Mouse (Mus musculus) stomach, embryonic 15.5 days (tissue): ENCODE measurements around the gene Utp6. TPM values are rescaled to one million over a fixed set of nuclear protein-coding genes. Genes with fewer than 3 reads are reported as not detected.
A peak's percentile ranks its signal among the peaks of the same experiment; 100 is the strongest.

Source experiments
- ATAC-seq: fragments of 200-750 bp; cut with Nextera tagmentation; 2 replicates; pipeline ENCODE4 v1.8.0; 2017; ENCODE audit warnings: low read depth, moderate number of reproducible peaks, moderate TSS enrichment; ENCODE audit not compliant: insufficient read depth, low FRiP score
- H3K27ac ChIP-seq: fragments of 300-500 bp; sonication (generic); 2 replicates; pipeline ENCODE4 v1.5.1; 2015; ENCODE audit warnings: mild to moderate bottlenecking, inconsistent platforms
- H3K27me3 ChIP-seq: fragments of 300-500 bp; sonication (generic); replicated peaks from 2 replicates; pipeline ENCODE4 v1.6.1; 2015; ENCODE audit warnings: inconsistent platforms
- H3K36me3 ChIP-seq: fragments of 300-500 bp; sonication (generic); 2 replicates; pipeline ENCODE4 v1.6.1; 2015; ENCODE audit warnings: inconsistent platforms
- H3K4me1 ChIP-seq: fragments of 300-500 bp; sonication (generic); 2 replicates; pipeline ENCODE4 v1.6.1; 2015; ENCODE audit warnings: inconsistent platforms
- H3K4me2 ChIP-seq: fragments of 300-500 bp; sonication (generic); 2 replicates; pipeline ENCODE4 v1.6.1; 2015; ENCODE audit warnings: mild to moderate bottlenecking, inconsistent platforms
- H3K4me3 ChIP-seq: fragments of 300-500 bp; sonication (generic); replicated peaks from 2 replicates; pipeline ENCODE4 v1.5.1; 2015; ENCODE audit warnings: inconsistent platforms
- H3K9ac ChIP-seq: fragments of 300-500 bp; sonication (generic); 2 replicates; pipeline ENCODE4 v1.6.1; 2015; ENCODE audit warnings: inconsistent platforms
- H3K9me3 ChIP-seq: fragments of 300-500 bp; sonication (generic); 2 replicates; pipeline ENCODE4 v1.6.1; 2016; ENCODE audit warnings: inconsistent platforms
- WGBS: fragments of 180-500 bp; shearing (Covaris S2); methylation state at CpG from one replicate; pipeline ENCODE4 v1.1.7; 2015; 5-methylcytosine and 5-hydroxymethylcytosine counted together
- polyA plus RNA-seq: library from polyadenylated mRNA; unstranded; fragments of >200 nt; fragmentation: Nextera tagmentation; extraction: Ambion mirVana; gene quantifications from 2 replicates; pipeline ENCODE4 v1.2.1, GENCODE M21; 2015

Utp6 gene
- polyA plus RNA-seq, 1 experiment from 2014 or later: 41.9 TPM

- Histone ChIP-seq H3K4me1 (no peaks in the 10 kb centered on the region), H3K4me2 (no peak overlapping the region), H3K36me3 (no peaks in the 10 kb centered on the region), H3K27ac (no peak overlapping the region), H3K27me3 (no peaks in the 10 kb centered on the region), H3K4me3 (no peak overlapping the region), H3K9me3 (no peaks in the 10 kb centered on the region), H3K9ac (no peak overlapping the region)
- 82% methylated on average over 6 of the region's 6 CpGs for whole genome bisulfite sequencing
- ATAC-seq: no peak
These were observed 61.0 kb downstream of the Utp6 start for GRCm38 (mm10) chr11:79901146-79901545.

- no peak overlapping the region for H3K4me3 ChIP-seq
- no peak overlapping the region for H3K27ac ChIP-seq
- no peak for ATAC-seq
- 94% methylated on average over 6 of the region's 6 CpGs for WGBS
- no peaks in the 10 kb centered on the region for H3K36me3 ChIP-seq
- no peaks in the 10 kb centered on the region for H3K4me1 ChIP-seq
- H3K4me2 ChIP-seq: no peak overlapping the region
- H3K9me3 ChIP-seq: no peaks in the 10 kb centered on the region
- H3K9ac ChIP-seq: no peak overlapping the region
- no peaks in the 10 kb centered on the region for H3K27me3 ChIP-seq
These were observed 69.9 kb downstream of the Utp6 start for GRCm38 (mm10) chr11:79892259-79892658.

- no peaks in the 10 kb centered on the region for H3K36me3 ChIP-seq
- no peaks in the 10 kb centered on the region for H3K27me3 ChIP-seq
- no peak for ATAC-seq
- H3K9ac ChIP-seq: no peak overlapping the region
- 90% methylated on average over 2 of the region's 2 CpGs for whole genome bisulfite sequencing
- H3K27ac ChIP-seq: no peak overlapping the region
- H3K9me3 ChIP-seq: no peaks in the 10 kb centered on the region
- no peak overlapping the region for H3K4me2 ChIP-seq
- no peaks in the 10 kb centered on the region for H3K4me1 ChIP-seq
- no peak overlapping the region for H3K4me3 ChIP-seq
These were observed 71.4 kb downstream of the Utp6 start for GRCm38 (mm10) chr11:79890822-79891221.

- Histone ChIP-seq H3K36me3 (no peaks in the 10 kb centered on the region), H3K4me2 (no peak overlapping the region), H3K27me3 (no peaks in the 10 kb centered on the region), H3K9ac (no peak overlapping the region), H3K9me3 (no peaks in the 10 kb centered on the region), H3K4me1 (no peaks in the 10 kb centered on the region), H3K4me3 (no peak overlapping the region), H3K27ac (no peak overlapping the region)
- ATAC-seq: no peak
- 88% methylated on average over 1 of the region's 1 CpGs for WGBS
These were observed 75.2 kb downstream of the Utp6 start for GRCm38 (mm10) chr11:79886961-79887360.

- Histone ChIP-seq H3K36me3 (no peaks in the 10 kb centered on the region), H3K4me3 (no peak overlapping the region), H3K9me3 (no peaks in the 10 kb centered on the region), H3K9ac (no peak overlapping the region), H3K27me3 (no peaks in the 10 kb centered on the region), H3K4me1 (no peaks in the 10 kb centered on the region), H3K27ac (no peak overlapping the region), H3K4me2 (no peak overlapping the region)
- 92% methylated on average over 1 of the region's 1 CpGs for WGBS
- ATAC-seq: no peak
These were observed 75.8 kb downstream of the Utp6 start for GRCm38 (mm10) chr11:79886395-79886794.

- H3K4me3 ChIP-seq: no peak overlapping the region
- 58% methylated on average over 13 of the region's 13 CpGs for WGBS
- no peaks in the 10 kb centered on the region for H3K4me1 ChIP-seq
- H3K27me3 ChIP-seq: no peaks in the 10 kb centered on the region
- no peak overlapping the region for H3K4me2 ChIP-seq
- no peaks in the 10 kb centered on the region for H3K9me3 ChIP-seq
- H3K36me3 ChIP-seq: no peaks in the 10 kb centered on the region
- ATAC-seq: peak; percentile 73
- no peak overlapping the region for H3K9ac ChIP-seq
- H3K27ac ChIP-seq: peak overlapping the region; percentile 48; the same call in 1 of the 2 replicates
These were observed 76.3 kb downstream of the Utp6 start for GRCm38 (mm10) chr11:79885713-79886393.

GRCm38 (mm10) chr11:79884784-79885183, 77.4 kb downstream of the Utp6 start:
- H3K4me3 ChIP-seq: no peak overlapping the region
- no peaks in the 10 kb centered on the region for H3K4me1 ChIP-seq
- no peak overlapping the region for H3K9ac ChIP-seq
- H3K27ac ChIP-seq: no peak overlapping the region
- WGBS: 82% methylated on average over 6 of the region's 6 CpGs
- H3K36me3 ChIP-seq: no peaks in the 10 kb centered on the region
- no peaks in the 10 kb centered on the region for H3K27me3 ChIP-seq
- no peak overlapping the region for H3K4me2 ChIP-seq
- no peaks in the 10 kb centered on the region for H3K9me3 ChIP-seq
- ATAC-seq: no peak

Other genes starting within 250 kb of the Utp6 start
- gene Suz12, start 30.7 kb upstream of the Utp6 start, polyA plus RNA-seq: 21.3 and 22.1 TPM in 2 replicates
- gene Crlf3, start 118.6 kb upstream of the Utp6 start, polyA plus RNA-seq: 31.0 and 39.5 TPM in 2 replicates
- gene Atad5, start 127.0 kb upstream of the Utp6 start, polyA plus RNA-seq: 9.3 and 9.6 TPM in 2 replicates
- gene Tefm, start 179.8 kb upstream of the Utp6 start, polyA plus RNA-seq: 26.5 and 27.8 TPM in 2 replicates
- gene Adap2, start 191.7 kb upstream of the Utp6 start, polyA plus RNA-seq: 4.2 and 4.7 TPM in 2 replicates
- gene Rnf135, start 221.5 kb upstream of the Utp6 start, polyA plus RNA-seq: 10.3 and 12.5 TPM in 2 replicates
- 47.7 and 49.0 TPM in 2 replicates for gene Rhot1, start 246.6 kb upstream of the Utp6 start, polyA plus RNA-seq